Comparison of ENCODE assay signal across 9 mouse cellular contexts in genomic region chr17:75435599-75435998, GRCm38 (mm10). TPM values are rescaled to one million over a fixed set of nuclear protein-coding genes. Genes with fewer than 3 reads are reported as not detected.
DNase-seq lines count a peak whose midpoint lies in the region; ATAC-seq lines count a peak whose summit lies in the region.
"Had no signal": no experiment of that assay in that cellular context is flagged by ENCODE, and none has a peak within 500 bp of the region (broad histone marks: within the 10 kb centered on the region; RNA-seq: fewer than 3 reads in every experiment).

Rasgrp3 (plus strand) TSS chr17:75435896.

- no peaks in the 10 kb centered on the region for H3K27me3 ChIP-seq in hindbrain, embryonic 14.5 days (ENCODE audit: control insufficient read depth, insufficient read depth, low read length)
- H3K27me3 ChIP-seq in hindbrain, embryonic 10.5 days (ENCODE audit: insufficient read depth, poor library complexity, severe bottlenecking): no peaks in the 10 kb centered on the region
- H3K27me3 ChIP-seq in heart, embryonic 12.5 days (replicated peaks): no peaks in the 10 kb centered on the region
- no peaks in the 10 kb centered on the region for H3K27me3 ChIP-seq in limb, embryonic 10.5 days (ENCODE audit: low read depth, poor library complexity, severe bottlenecking)
- no peaks in the 10 kb centered on the region for H3K27me3 ChIP-seq in splenic B cell, adult 2 months (ENCODE audit: control insufficient read depth, insufficient read depth, low read length, poor library complexity, severe bottlenecking)

- no peaks in the 10 kb centered on the region for H3K4me1 ChIP-seq in hindbrain, embryonic 14.5 days (replicated peaks; ENCODE audit: control insufficient read depth, insufficient read depth, low read length)
- H3K4me1 ChIP-seq in hindbrain, embryonic 10.5 days (replicated peaks): peaks cover 32% of the 10 kb centered on the region
- peaks cover 17% of the 10 kb centered on the region for H3K4me1 ChIP-seq in heart, embryonic 12.5 days (replicated peaks)
- peaks cover 10% of the 10 kb centered on the region; the same call in 1 of the 2 replicates for H3K4me1 ChIP-seq in limb, embryonic 10.5 days

- H3K9ac ChIP-seq in hindbrain, embryonic 14.5 days: no peak within 1 kb of the TSS
- peak within 1 kb of the TSS; percentile 29; the same call in 1 of the 2 replicates for H3K9ac ChIP-seq in heart, embryonic 12.5 days

- no peaks in the 10 kb centered on the region for H3K36me3 ChIP-seq in hindbrain, embryonic 14.5 days (replicated peaks; ENCODE audit: control insufficient read depth, insufficient read depth)
- H3K36me3 ChIP-seq in hindbrain, embryonic 10.5 days: no peaks in the 10 kb centered on the region
- H3K36me3 ChIP-seq in heart, embryonic 12.5 days: no peaks in the 10 kb centered on the region
- no peaks in the 10 kb centered on the region for H3K36me3 ChIP-seq in limb, embryonic 10.5 days
- H3K36me3 ChIP-seq in splenic B cell, adult 2 months (ENCODE audit: control insufficient read depth, insufficient read depth, low read length, poor library complexity, severe bottlenecking): no peaks in the 10 kb centered on the region

- H3K4me2 ChIP-seq in hindbrain, embryonic 14.5 days (replicated peaks): no peak within 1 kb of the TSS
- peak within 1 kb of the TSS; percentile 55 for H3K4me2 ChIP-seq in heart, embryonic 12.5 days

- H3K9me3 ChIP-seq in hindbrain, embryonic 14.5 days (ENCODE audit: control insufficient read depth, low read length): no peaks in the 10 kb centered on the region
- H3K9me3 ChIP-seq in hindbrain, embryonic 10.5 days: no peaks in the 10 kb centered on the region
- H3K9me3 ChIP-seq in heart, embryonic 12.5 days (replicated peaks): no peaks in the 10 kb centered on the region
- no peaks in the 10 kb centered on the region for H3K9me3 ChIP-seq in limb, embryonic 10.5 days (replicated peaks)

- ATAC-seq in hindbrain, embryonic 14.5 days (ENCODE audit: low FRiP score): no peak
- 0 out of 2 replicates have a peak, but pooled peaks have one; percentile 54 for ATAC-seq in heart, embryonic 12.5 days (ENCODE audit: insufficient number of reproducible peaks, low FRiP score)

- DNase-seq in hindbrain, embryonic 14.5 days (ENCODE audit: low spot score): no peak
- DNase-seq in hindbrain, embryonic 10.5 days (ENCODE audit: low spot score): no peak
- peak in 1 of 2 experiments; percentile 25 for DNase-seq in adrenal gland, postnatal 36 days
- DNase-seq in limb, embryonic 10.5 days (ENCODE audit: low spot score): no peak
- DNase-seq in splenic B cell, adult 2 months (ENCODE audit: low read depth, low spot score): peak; percentile 29
- DNase-seq in retina, embryonic 14.5 days (ENCODE audit: low spot score): no peak
- DNase-seq in urinary bladder, adult 18-20 months (ENCODE audit: low spot score in 2 of 2): no peak

- 0 out of 2 replicates have a peak within 1 kb of the TSS, but pooled peaks have one; percentile 0 for H3K4me3 ChIP-seq in hindbrain, embryonic 14.5 days (replicated peaks; ENCODE audit: low read length)
- no peak within 1 kb of the TSS for H3K4me3 ChIP-seq in hindbrain, embryonic 10.5 days
- H3K4me3 ChIP-seq in heart, embryonic 12.5 days: peak within 1 kb of the TSS; percentile 44
- 0 out of 2 replicates have a peak within 1 kb of the TSS, but pooled peaks have one; percentile 11 for H3K4me3 ChIP-seq in limb, embryonic 10.5 days
- H3K4me3 ChIP-seq: erythroblast, embryonic 14.5 days had no signal

- no peak within 1 kb of the TSS; the same call in 1 of the 2 replicates for H3K27ac ChIP-seq in hindbrain, embryonic 14.5 days
- H3K27ac ChIP-seq in hindbrain, embryonic 10.5 days: no peak within 1 kb of the TSS
- H3K27ac ChIP-seq in heart, embryonic 12.5 days (ENCODE audit: poor library complexity, severe bottlenecking): peak within 1 kb of the TSS; percentile 71
- peak within 1 kb of the TSS; percentile 63; the same call in 1 of the 2 replicates for H3K27ac ChIP-seq in limb, embryonic 10.5 days

- WGBS in hindbrain, embryonic 14.5 days: 82% methylated on average over 6 of the region's 6 CpGs
- WGBS in hindbrain, embryonic 10.5 days: 71% methylated on average over 6 of the region's 6 CpGs
- WGBS in heart, embryonic 12.5 days: 31% methylated on average over 6 of the region's 6 CpGs
- 72% methylated on average over 6 of the region's 6 CpGs for whole genome bisulfite sequencing in limb, embryonic 10.5 days

RNA-seq across cellular contexts. Expression of gene Rasgrp3, which starts in this region (rescaled TPM):
- 7.2 and 8.6 TPM in 2 replicates for polyA plus RNA-seq in hindbrain, embryonic 14.5 days (2014; fragmentation: Nextera tagmentation; extraction: Ambion mirVana)
- polyA plus RNA-seq in hindbrain, embryonic 10.5 days (2016; fragmentation: Nextera tagmentation; extraction: Ambion mirVana): 5.1 and 8.0 TPM in 2 replicates
- 10 to 100 TPM; 13.3 to 23.5 TPM for total RNA-seq in adrenal gland, postnatal 36 days (2021)
- polyA plus RNA-seq in heart, embryonic 12.5 days (2016; fragmentation: Nextera tagmentation; extraction: Ambion mirVana): 16.7 and 17.1 TPM in 2 replicates
- 11.5 and 12.7 TPM in 2 replicates for polyA plus RNA-seq in limb, embryonic 10.5 days (2016; fragmentation: Nextera tagmentation; extraction: Ambion mirVana)
- polyA plus RNA-seq: erythroblast, embryonic 14.5 days had no signal

Comparison
In these comparisons a context has a peak if more than half of its experiments do, and no peak if none do; other contexts are left out.
1. H3K27ac ChIP-seq: peak in heart, embryonic 12.5 days (single experiment) and limb, embryonic 10.5 days (single experiment); none in hindbrain, embryonic 14.5 days (single experiment) and hindbrain, embryonic 10.5 days (single experiment).